Comparison of ENCODE assay signal across 21 mouse cellular contexts in the genomic region with DNA sequence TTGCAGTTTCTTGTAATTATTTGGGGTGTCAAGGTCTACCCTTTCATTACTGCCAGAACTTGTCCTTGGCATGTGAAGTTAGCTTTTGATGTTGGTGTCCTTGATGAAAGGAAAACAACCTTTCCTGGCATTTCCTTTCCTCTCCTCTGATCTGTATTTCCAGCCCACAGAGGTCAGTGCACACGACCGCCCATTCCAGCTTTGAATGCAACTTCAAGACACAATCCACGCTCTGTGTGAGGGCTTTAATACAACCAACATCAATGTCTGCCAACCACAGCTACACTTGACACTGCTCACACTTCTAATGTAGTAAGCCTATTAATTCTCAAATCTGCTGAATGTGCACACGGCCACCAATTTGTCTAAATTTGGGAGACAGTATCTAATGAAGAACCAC. TPM values are rescaled to one million over a fixed set of nuclear protein-coding genes. Genes with fewer than 3 reads are reported as not detected.
A peak's percentile ranks its signal among the peaks of the same experiment; 100 is the strongest.
DNase-seq lines count a peak whose midpoint lies in the region; ATAC-seq lines count a peak whose summit lies in the region.
"Had no signal": no experiment of that assay in that cellular context is flagged by ENCODE, and none has a peak within 500 bp of the region (broad histone marks: within the 10 kb centered on the region; RNA-seq: fewer than 3 reads in every experiment).

No protein-coding gene starts in this region.

- H3K36me3 ChIP-seq in kidney, embryonic 15.5 days = no peaks in the 10 kb centered on the region
- H3K36me3 ChIP-seq: embryonic facial prominence, embryonic 12.5 days; forebrain, embryonic 12.5 days; heart, embryonic 13.5 days had no signal

- no peak overlapping the region for H3K27ac ChIP-seq in kidney, embryonic 15.5 days
- H3K27ac ChIP-seq: embryonic facial prominence, embryonic 12.5 days; forebrain, embryonic 12.5 days; gastrocnemius, adult 2 months; heart, embryonic 13.5 days; hindbrain, embryonic 15.5 days had no signal

- peak; percentile 60; the same call in 1 of the 2 replicates for ATAC-seq in kidney, embryonic 15.5 days (replicated peaks; ENCODE audit: low FRiP score)
- ATAC-seq: intestine, embryonic 16.5 days had no signal

- H3K4me2 ChIP-seq in kidney, embryonic 15.5 days = no peak overlapping the region
- H3K4me2 ChIP-seq: embryonic facial prominence, embryonic 12.5 days; forebrain, embryonic 12.5 days; heart, embryonic 13.5 days; hindbrain, embryonic 15.5 days had no signal

- no peak overlapping the region for H3K9ac ChIP-seq in kidney, embryonic 15.5 days
- H3K9ac ChIP-seq: embryonic facial prominence, embryonic 12.5 days; forebrain, embryonic 12.5 days; heart, embryonic 13.5 days; hindbrain, embryonic 15.5 days had no signal

- H3K27me3 ChIP-seq in kidney, embryonic 15.5 days = no peaks in the 10 kb centered on the region
- H3K27me3 ChIP-seq: CH12.LX; embryonic facial prominence, embryonic 12.5 days; forebrain, embryonic 12.5 days; heart, embryonic 13.5 days; hindbrain, embryonic 15.5 days had no signal

- DNase-seq in adrenal gland, adult 8-10 months = peak; percentile 26
- DNase-seq in adrenal gland, postnatal 4 days (ENCODE audit: low spot score in 2 of 2) = no peak
- DNase-seq in kidney, postnatal 4 days = no peak
- DNase-seq in Muller cell, postnatal 12 days (ENCODE audit: inconsistent ontology term) = peak; percentile 80
- DNase-seq in adrenal gland, postnatal 14 days = peak; percentile 17
- no peak for DNase-seq in right cerebral cortex, adult 2 months (ENCODE audit: low spot score in 2 of 2)
- DNase-seq: cerebellum, adult 11 months; cerebellum, adult 8-10 months; cerebellum, postnatal 14 days; embryo, embryonic 11 days; gastrocnemius, adult 2 months; gastrocnemius, postnatal 25 days; heart, adult 11 months; heart, postnatal 36 days had no signal

- H3K4me3 ChIP-seq in kidney, embryonic 15.5 days (replicated peaks) = no peak overlapping the region
- H3K4me3 ChIP-seq: embryonic facial prominence, embryonic 12.5 days; forebrain, embryonic 12.5 days; gastrocnemius, adult 2 months; heart, embryonic 13.5 days; hindbrain, embryonic 15.5 days had no signal

- WGBS in kidney, embryonic 15.5 days = 35% methylated on average over 4 of the region's 4 CpGs

- no peaks in the 10 kb centered on the region for H3K9me3 ChIP-seq in kidney, embryonic 15.5 days (replicated peaks)
- H3K9me3 ChIP-seq: embryonic facial prominence, embryonic 12.5 days; forebrain, embryonic 12.5 days; heart, embryonic 13.5 days; hindbrain, embryonic 15.5 days had no signal

- 0 out of 2 replicates have a peak, but pooled peaks cover 5% of the 10 kb centered on the region for H3K4me1 ChIP-seq in kidney, embryonic 15.5 days
- H3K4me1 ChIP-seq: embryonic facial prominence, embryonic 12.5 days had no signal

RNA-seq across cellular contexts. Expression of gene Sorbs2, which starts 47.0 kb away (rescaled TPM):
- total RNA-seq in adrenal gland, adult 8-10 months (2022) = 100 to 1,000 TPM; 134 to 286 (median 185) TPM
- total RNA-seq in adrenal gland, postnatal 4 days (2021) = 10 to 100 TPM; 88.1 TPM
- 42.9 and 43.2 TPM in 2 replicates for polyA plus RNA-seq in kidney, embryonic 15.5 days (2015; fragmentation: Nextera tagmentation; extraction: Ambion mirVana)
- 89.2 and 106 TPM in 2 replicates for total RNA-seq in adrenal gland, postnatal 14 days (2021)
- total RNA-seq: CH12.LX had no signal

Comparison
In these comparisons a context has a peak if more than half of its experiments do, and no peak if none do; other contexts are left out.
1. DNase-seq: peak in adrenal gland, adult 8-10 months (single experiment), Muller cell, postnatal 12 days (single experiment) and adrenal gland, postnatal 14 days (single experiment); none in adrenal gland, postnatal 4 days (0 of 2), kidney, postnatal 4 days (0 of 2) and right cerebral cortex, adult 2 months (0 of 2).